Mouse (Mus musculus) midbrain, embryonic 12.5 days (tissue): ENCODE measurements around the gene Ccm2. TPM values are rescaled to one million over a fixed set of nuclear protein-coding genes. Genes with fewer than 3 reads are reported as not detected.
"Not testable (repeated sequence)": the region's sequence is repeated elsewhere in the genome, so short reads cannot be mapped to it uniquely, and the experiment has no call there.

ENCODE experiments used
- ATAC-seq: fragments of 200-750 bp; cut with Nextera tagmentation; 2 replicates; pipeline ENCODE4 v1.8.0; 2017; ENCODE audit warnings: low read depth, moderate TSS enrichment, moderate library complexity; ENCODE audit not compliant: low FRiP score
- H3K27ac ChIP-seq: fragments of 300-500 bp; sonication (generic); replicated peaks from 2 replicates; pipeline ENCODE4 v1.5.1; 2016; ENCODE audit warnings: mild to moderate bottlenecking
- H3K27me3 ChIP-seq: fragments of 300-500 bp; sonication (generic); 2 replicates; pipeline ENCODE4 v1.6.1; 2016; ENCODE audit warnings: mild to moderate bottlenecking
- H3K36me3 ChIP-seq: fragments of 300-500 bp; sonication (generic); 2 replicates; pipeline ENCODE4 v1.6.1; 2016
- H3K4me1 ChIP-seq: fragments of 300-500 bp; sonication (generic); 2 replicates; pipeline ENCODE4 v1.6.1; 2016
- H3K4me2 ChIP-seq: fragments of 300-500 bp; sonication (generic); replicated peaks from 2 replicates; pipeline ENCODE4 v1.6.1; 2016; ENCODE audit warnings: mild to moderate bottlenecking, moderate library complexity
- H3K4me3 ChIP-seq: fragments of 300-500 bp; sonication (generic); 2 replicates; pipeline ENCODE4 v1.5.1; 2016; ENCODE audit warnings: mild to moderate bottlenecking
- H3K9ac ChIP-seq: fragments of 300-500 bp; sonication (generic); replicated peaks from 2 replicates; pipeline ENCODE4 v1.6.1; 2016; ENCODE audit warnings: mild to moderate bottlenecking, moderate library complexity
- H3K9me3 ChIP-seq: fragments of 300-500 bp; sonication (generic); 2 replicates; pipeline ENCODE4 v1.6.1; 2016; ENCODE audit warnings: mild to moderate bottlenecking
- WGBS: fragments of 180-500 bp; shearing (Covaris S2); methylation state at CpG from one replicate; pipeline ENCODE4 v1.1.7; 2016; 5-methylcytosine and 5-hydroxymethylcytosine counted together
- polyA plus RNA-seq: library from polyadenylated mRNA; unstranded; fragments of >200 nt; fragmentation: Nextera tagmentation; extraction: Ambion mirVana; gene quantifications from 2 replicates; pipeline ENCODE4 v1.2.1, GENCODE M21; 2016

Ccm2 gene
- polyA plus RNA-seq, 1 experiment from 2014 or later, result 87.5 TPM

GRCm38 (mm10) chr11:6523662-6524088, 23.0 kb upstream of the Ccm2 start:
- no peak overlapping the region for H3K9ac ChIP-seq
- H3K27ac ChIP-seq, result no peak overlapping the region
- no peak overlapping the region for H3K4me2 ChIP-seq
- no peak overlapping the region for H3K4me3 ChIP-seq
- no peaks in the 10 kb centered on the region for H3K27me3 ChIP-seq
- no peak for ATAC-seq
- 47% methylated on average over 1 of the region's 1 CpGs for WGBS
- no peaks in the 10 kb centered on the region for H3K9me3 ChIP-seq
- H3K4me1 ChIP-seq, result peaks cover 22% of the 10 kb centered on the region
- H3K36me3 ChIP-seq, result peaks cover 31% of the 10 kb centered on the region

- Histone ChIP-seq H3K9me3 (no peaks in the 10 kb centered on the region), H3K4me1 (peaks cover 22% of the 10 kb centered on the region), H3K27me3 (no peaks in the 10 kb centered on the region), H3K9ac (no peak overlapping the region), H3K36me3 (peaks cover 31% of the 10 kb centered on the region), H3K4me3 (no peak overlapping the region), H3K27ac (0 out of 2 replicates have a peak overlapping the region, but pooled peaks have one; percentile 17), H3K4me2 (no peak overlapping the region)
- ATAC-seq, result no peak
- WGBS, result 93% methylated on average over 8 of the region's 8 CpGs
These were observed 22.4 kb upstream of the Ccm2 start for GRCm38 (mm10) chr11:6524165-6524879.

GRCm38 (mm10) chr11:6524880-6525238, 21.8 kb upstream of the Ccm2 start:
- Histone ChIP-seq H3K4me2 (no peak overlapping the region), H3K9me3 (no peaks in the 10 kb centered on the region), H3K9ac (no peak overlapping the region), H3K36me3 (peaks cover 31% of the 10 kb centered on the region), H3K27me3 (no peaks in the 10 kb centered on the region), H3K27ac (0 out of 2 replicates have a peak overlapping the region, but pooled peaks have one; percentile 17), H3K4me1 (peaks cover 22% of the 10 kb centered on the region), H3K4me3 (no peak overlapping the region)
- WGBS, result 89% methylated on average over 4 of the region's 4 CpGs
- no peak for ATAC-seq

- WGBS, result 59% methylated on average over 1 of the region's 1 CpGs
- Histone ChIP-seq H3K4me3 (no peak overlapping the region), H3K9me3 (no peaks in the 10 kb centered on the region), H3K27me3 (no peaks in the 10 kb centered on the region), H3K4me2 (no peak overlapping the region), H3K4me1 (peaks cover 22% of the 10 kb centered on the region), H3K27ac (0 out of 2 replicates have a peak overlapping the region, but pooled peaks have one; percentile 17), H3K36me3 (peaks cover 31% of the 10 kb centered on the region), H3K9ac (no peak overlapping the region)
- no peak for ATAC-seq
These were observed 21.4 kb upstream of the Ccm2 start for GRCm38 (mm10) chr11:6525241-6525640.

GRCm38 (mm10) chr11:6526526-6527255, 20.0 kb upstream of the Ccm2 start:
- Histone ChIP-seq H3K4me3 (peak overlapping the region; percentile 60), H3K4me2 (peak overlapping the region; percentile 93), H3K4me1 (peaks cover 22% of the 10 kb centered on the region), H3K9ac (peak overlapping the region; percentile 78; the same call in 1 of the 2 replicates), H3K36me3 (peaks cover 31% of the 10 kb centered on the region)
- not testable (repeated sequence) for H3K27me3 ChIP-seq, H3K9me3 ChIP-seq, H3K27ac ChIP-seq, ATAC-seq
- WGBS, result 71% methylated on average over 12 of the region's 16 CpGs

GRCm38 (mm10) chr11:6527256-6528185, 19.2 kb upstream of the Ccm2 start:
- WGBS, result 22% methylated on average over 10 of the region's 10 CpGs
- H3K36me3 ChIP-seq, result peaks cover 31% of the 10 kb centered on the region

GRCm38 (mm10) chr11:6528186-6529006, 18.3 kb upstream of the Ccm2 start:
- Histone ChIP-seq H3K27ac (peak overlapping the region; percentile 68), H3K36me3 (peaks cover 31% of the 10 kb centered on the region), H3K27me3 (no peaks in the 10 kb centered on the region), H3K4me1 (peaks cover 22% of the 10 kb centered on the region), H3K4me3 (peak overlapping the region; percentile 60), H3K9ac (peak overlapping the region; percentile 78), H3K9me3 (no peaks in the 10 kb centered on the region), H3K4me2 (peak overlapping the region; percentile 93)
- WGBS, result under 1% methylated on average over 51 of the region's 51 CpGs
- peak; percentile 95 for ATAC-seq

More at GRCm38 (mm10) chr11:6527256-6528185, 19.2 kb upstream of the Ccm2 start:
- ATAC-seq, result peak; percentile 5; the same call in 1 of the 2 replicates
- Histone ChIP-seq H3K27me3 (no peaks in the 10 kb centered on the region), H3K4me3 (peak overlapping the region; percentile 60), H3K4me2 (peak overlapping the region; percentile 93), H3K27ac (no peak overlapping the region), H3K9ac (peak overlapping the region; percentile 78), H3K9me3 (no peaks in the 10 kb centered on the region), H3K4me1 (peaks cover 22% of the 10 kb centered on the region)

GRCm38 (mm10) chr11:6529961-6530360, 16.7 kb upstream of the Ccm2 start:
- 90% methylated on average over 8 of the region's 8 CpGs for WGBS
- Histone ChIP-seq H3K27ac (no peak overlapping the region), H3K27me3 (no peaks in the 10 kb centered on the region)

GRCm38 (mm10) chr11:6530746-6531145, 15.9 kb upstream of the Ccm2 start:
- ATAC-seq, result no peak
- 87% methylated on average over 3 of the region's 3 CpGs for WGBS
- no peak overlapping the region for H3K4me3 ChIP-seq
- H3K4me1 ChIP-seq, result peaks cover 18% of the 10 kb centered on the region
- H3K27me3 ChIP-seq, result no peaks in the 10 kb centered on the region
- H3K4me2 ChIP-seq, result no peak overlapping the region
- no peak overlapping the region for H3K9ac ChIP-seq
- peaks cover 9% of the 10 kb centered on the region for H3K36me3 ChIP-seq
- no peaks in the 10 kb centered on the region for H3K9me3 ChIP-seq
- no peak overlapping the region for H3K27ac ChIP-seq

More at GRCm38 (mm10) chr11:6529961-6530360, 16.7 kb upstream of the Ccm2 start:
- ATAC-seq, result no peak
- Histone ChIP-seq H3K36me3 (peaks cover 17% of the 10 kb centered on the region), H3K9me3 (no peaks in the 10 kb centered on the region), H3K4me2 (no peak overlapping the region), H3K4me3 (no peak overlapping the region), H3K4me1 (peaks cover 22% of the 10 kb centered on the region), H3K9ac (no peak overlapping the region)

- no peak overlapping the region for H3K9ac ChIP-seq
These were observed 2.0 kb upstream of the Ccm2 start for GRCm38 (mm10) chr11:6544683-6545082.

More at GRCm38 (mm10) chr11:6544683-6545082, 2.0 kb upstream of the Ccm2 start:
- ATAC-seq, result no peak
- no peak overlapping the region for H3K4me3 ChIP-seq
- H3K27ac ChIP-seq, result no peak overlapping the region
- H3K4me1 ChIP-seq, result peaks cover 11% of the 10 kb centered on the region
- WGBS, result 82% methylated on average over 3 of the region's 3 CpGs
- no peaks in the 10 kb centered on the region for H3K36me3 ChIP-seq
- H3K9me3 ChIP-seq, result no peaks in the 10 kb centered on the region
- H3K4me2 ChIP-seq, result no peak overlapping the region
- H3K27me3 ChIP-seq, result no peaks in the 10 kb centered on the region
